Mouse (Mus musculus) cerebellum, postnatal 25 days (tissue): ENCODE measurements around the gene Cblc.

ENCODE experiments used
- DNase-seq, 2 experiments: peaks; one replicate each; pipeline ENCODE4 v3.0.0; 2021; ENCODE audit warnings: mixed read lengths in 2 of 2

The Cblc gene

DNA sequence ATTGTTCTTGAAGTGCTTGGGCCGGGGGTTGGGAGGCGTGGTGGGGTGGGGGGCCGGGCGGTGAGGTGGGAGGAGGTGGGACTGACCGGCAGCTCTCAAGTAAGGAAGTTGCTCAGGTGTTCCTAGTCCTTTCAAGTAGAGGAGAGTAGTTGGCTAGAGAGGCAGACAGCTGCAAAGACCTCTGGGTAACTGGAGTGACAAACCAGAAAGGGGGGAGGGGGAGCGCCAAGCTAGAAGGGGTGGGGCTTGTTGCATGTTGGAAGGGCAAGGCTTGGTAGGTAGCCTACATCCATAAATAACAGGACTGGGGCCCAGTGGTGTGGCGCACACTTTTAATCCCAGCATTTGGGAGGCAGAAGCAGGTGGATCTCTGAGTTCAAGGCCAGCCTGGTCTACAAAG lies 14.9 kb downstream of the Cblc start:
- no peak for DNase-seq

DNA sequence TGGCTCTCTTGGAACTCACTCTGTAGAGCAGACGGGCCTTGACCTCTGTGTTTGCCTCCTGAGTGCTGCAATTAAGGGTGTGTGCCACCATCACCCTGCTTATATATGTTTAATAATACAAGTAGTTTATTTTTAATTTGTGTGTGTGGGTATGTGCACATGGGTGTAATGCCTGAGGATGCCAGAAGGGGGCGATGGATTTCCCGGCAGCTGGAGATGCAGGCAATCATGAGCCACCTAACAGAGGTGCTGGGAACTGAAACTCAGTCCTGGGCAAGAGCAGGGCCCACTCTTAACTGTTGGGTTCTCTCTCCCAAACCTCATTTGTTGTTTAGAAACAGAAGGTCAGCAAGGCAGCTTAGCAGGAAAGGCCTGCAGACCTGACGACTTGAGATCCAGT lies 16.7 kb downstream of the Cblc start:
- no peak for DNase-seq

DNA sequence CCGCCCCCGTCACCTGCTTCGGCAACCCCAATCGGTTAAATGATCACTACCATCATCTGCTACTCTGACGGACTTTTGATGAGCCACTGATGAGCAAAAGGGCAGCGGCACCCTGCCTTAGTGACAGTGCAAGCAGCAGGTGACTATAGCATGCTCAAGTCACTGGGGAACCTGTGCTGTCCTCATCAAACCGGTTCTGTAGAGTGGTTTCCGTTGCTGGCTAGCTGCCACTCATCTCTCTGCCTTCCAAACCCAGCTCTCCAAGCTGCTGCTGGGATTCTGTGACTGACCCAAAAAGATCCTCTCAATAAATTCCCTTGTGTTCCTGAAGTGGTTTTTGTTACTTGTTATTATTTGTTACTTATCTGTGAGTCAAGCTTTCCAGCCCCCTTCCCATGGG lies 18.0 kb downstream of the Cblc start:
- DNase-seq, result no peak

DNA sequence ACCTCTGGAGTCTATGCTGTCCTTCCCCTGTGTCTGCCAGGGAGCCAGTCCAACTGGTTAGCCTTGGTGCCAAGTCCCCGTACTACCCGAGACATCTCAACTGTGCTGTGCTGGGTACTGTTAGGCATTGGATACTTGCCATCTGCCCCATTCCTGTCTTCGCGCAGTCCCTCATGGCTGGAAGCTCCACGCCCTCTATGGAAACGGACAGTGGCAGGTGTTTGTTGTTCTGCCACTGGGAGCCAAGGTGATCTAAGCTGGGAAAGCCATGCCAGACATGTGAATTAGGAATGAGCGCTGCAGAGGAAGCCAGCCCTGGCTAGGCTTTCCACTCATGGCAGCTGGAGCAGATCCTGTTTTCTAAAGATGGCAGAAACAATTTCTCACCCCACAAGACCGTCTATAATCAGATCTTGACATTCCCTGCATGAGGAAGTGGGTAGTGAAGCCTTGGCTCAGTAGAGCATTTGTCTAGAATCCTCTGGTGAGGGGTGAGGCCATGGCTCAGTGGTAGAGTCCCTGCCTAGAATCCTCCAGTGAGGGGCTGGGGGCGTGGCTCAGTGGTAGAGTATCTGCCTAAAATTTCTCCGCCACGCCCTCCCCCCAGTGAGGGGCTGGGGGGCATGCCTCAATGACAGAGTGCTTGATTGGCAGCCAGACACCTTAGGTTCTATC lies 19.4 kb downstream of the Cblc start:
- no peak for DNase-seq

DNA sequence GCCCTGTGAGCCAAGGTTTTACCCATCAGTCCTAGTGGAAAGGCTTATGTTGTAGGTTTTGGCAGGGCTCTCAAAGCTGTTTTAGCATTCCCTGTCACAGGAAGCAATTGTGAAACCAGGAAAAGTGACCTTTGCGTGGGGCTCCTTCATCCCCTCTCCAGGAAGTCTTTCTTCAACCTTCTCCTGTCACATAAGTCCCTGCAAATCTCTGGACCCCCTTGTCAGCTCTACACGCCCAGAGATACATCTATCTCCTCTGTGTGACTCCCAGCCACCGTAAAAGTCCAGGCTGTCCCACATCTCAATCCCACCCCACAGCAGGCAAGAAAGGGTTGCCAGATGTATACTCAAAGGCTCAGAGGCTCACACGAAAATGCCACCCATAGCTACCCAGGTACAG lies 24.9 kb downstream of the Cblc start:
- DNase-seq, result no peak

DNA sequence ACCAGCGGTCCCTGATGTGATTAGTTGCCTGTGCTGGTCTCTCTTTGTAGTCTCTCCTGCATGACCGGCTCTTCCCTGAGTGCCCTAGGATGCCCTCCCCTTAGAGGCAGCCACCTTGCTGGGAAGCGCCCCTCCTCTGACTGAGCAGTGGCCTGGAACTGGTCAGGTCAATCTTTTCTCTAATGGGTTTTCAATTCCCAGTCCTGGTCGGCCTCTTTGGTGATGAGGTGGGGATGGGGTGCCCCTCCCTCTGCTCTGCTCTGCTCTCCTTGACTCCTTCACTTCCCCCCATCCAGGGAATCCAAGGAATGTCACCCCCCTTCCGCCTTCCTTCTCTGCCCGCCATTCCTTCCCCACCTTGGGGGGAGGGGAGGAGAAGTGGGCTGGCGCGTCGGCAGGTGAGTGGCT lies 25.6 kb downstream of the Cblc start, which contains the start of gene Bcam:
Gene Bcam (minus strand): TSS at position 33 of the 408 bp plus-strand sequence.
- DNase-seq, result no peak

DNA sequence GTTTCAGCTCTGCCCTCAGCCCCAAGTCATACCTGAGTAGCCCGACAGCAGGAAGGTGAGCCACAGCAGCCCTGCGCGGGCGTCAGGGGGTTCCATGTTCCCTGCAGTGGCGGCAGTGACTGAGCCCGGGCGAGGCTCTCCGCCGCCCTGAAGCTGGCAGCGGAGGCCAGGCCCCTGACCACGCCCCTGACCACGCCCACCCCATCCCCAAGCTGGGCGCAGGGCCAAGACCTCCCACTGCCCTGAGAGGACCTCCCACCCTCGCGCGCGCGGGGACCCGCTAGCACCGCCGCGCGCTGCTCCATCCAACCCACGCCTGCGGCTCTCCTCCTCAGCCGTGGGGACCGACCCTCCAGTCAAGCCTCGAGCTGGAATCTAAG lies 26.2 kb downstream of the Cblc start:
- DNase-seq, result peak; percentile 27 to 55

DNA sequence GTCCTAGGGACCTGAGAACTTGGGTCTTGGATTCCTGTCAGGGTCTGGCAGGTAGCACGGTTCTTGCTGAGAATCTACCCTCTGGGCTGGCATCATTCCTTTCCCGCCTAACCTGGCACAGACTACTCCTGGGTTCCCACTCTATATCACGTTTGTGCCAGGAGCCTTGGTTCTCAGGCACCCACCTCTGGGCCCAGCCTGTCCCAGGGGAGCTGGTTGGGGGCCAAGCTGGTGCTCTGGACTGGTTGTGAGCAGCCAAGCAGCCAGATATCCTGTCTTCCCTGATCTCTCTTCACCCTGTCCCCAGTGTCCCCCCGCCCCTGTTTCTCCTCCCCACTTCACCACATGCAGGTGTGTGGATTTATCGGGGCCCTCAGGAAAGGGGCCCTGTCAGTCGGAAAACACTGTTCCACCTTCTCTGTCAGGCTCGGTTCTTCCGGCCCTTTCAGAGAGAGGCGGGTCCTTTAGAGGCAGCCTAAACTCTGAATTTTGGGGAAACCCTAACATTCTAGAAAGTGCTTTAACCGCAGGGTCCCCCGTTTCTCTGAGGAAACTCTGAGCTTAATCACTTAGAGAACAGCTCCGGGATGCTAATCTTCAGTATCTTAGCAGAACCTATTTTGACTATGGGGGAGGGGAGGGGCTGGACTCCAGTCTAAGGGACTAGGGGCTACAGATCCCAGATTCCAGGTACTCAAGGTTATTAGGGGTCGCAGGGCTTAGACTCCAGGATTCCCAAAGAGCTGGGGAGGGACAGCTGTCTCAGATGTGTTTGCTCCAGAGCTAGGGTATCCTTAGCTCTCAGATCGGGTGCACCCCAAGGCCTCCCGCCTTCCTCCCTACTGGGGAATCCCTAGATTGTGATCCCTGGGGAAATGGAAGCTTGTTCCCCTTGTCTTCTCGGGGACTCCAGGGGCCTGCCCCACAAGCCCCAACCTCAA lies 26.9 kb downstream of the Cblc start:
- no peak for DNase-seq

DNA sequence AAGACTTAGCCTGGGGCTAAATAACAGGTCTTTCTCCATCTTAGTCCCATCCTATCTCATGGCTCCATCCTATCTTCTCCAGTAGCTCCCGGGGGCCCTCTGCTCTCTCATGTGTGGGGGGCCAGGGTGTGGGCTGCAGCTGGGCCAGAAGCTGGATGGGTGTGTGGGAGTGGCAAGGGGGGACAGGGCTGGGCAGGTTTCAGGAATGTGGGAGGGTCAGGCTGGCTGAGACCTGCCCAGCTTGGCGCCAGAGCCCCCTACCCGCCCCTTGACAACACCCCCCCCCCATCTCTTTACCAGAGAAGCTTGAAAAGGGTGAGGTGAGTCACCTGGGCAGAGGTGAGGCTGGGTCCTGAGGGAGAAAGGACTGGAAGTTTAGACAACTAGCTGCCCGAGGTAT lies 27.6 kb downstream of the Cblc start:
- no peak for DNase-seq

DNA sequence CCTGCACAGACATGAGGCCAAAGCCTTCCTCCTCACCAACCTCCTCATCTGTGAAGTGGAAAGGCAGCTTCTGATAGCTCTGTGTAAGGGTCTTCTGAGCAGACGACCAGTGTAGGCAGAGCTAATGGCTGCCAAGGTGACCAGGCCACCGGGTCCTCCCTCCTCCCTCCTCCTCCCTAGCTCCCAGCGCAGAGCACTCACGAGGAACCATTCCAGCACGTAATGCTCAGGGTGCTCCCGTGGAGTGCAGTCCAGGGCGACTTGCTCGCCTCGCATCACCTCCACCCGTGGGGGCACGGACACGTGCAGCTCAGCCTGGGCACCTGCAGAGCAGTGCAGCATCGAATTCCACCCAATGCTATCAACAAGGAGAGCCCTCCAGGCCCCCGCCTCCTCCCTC lies 28.4 kb downstream of the Cblc start:
- DNase-seq, result no peak

DNA sequence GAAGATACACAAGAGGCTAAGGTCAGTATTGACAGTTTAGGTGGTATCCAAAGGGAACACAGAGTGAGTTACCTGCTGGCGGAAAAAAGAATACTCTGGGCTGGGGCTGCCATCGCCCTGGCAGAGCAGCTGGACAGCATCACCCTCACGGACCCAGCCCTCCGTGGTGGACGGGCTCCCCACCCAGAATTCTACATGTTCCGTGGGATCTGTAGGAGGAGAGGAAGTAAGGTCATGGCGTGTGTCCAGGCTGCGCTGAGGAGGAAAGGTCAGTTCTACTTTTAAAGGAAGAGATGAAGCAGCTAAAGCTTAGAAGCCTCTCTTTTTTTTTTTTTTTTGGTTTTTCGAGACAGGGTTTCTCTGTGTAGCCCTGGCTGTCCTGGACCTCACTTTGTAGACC lies 32.0 kb downstream of the Cblc start:
- no peak for DNase-seq

DNA sequence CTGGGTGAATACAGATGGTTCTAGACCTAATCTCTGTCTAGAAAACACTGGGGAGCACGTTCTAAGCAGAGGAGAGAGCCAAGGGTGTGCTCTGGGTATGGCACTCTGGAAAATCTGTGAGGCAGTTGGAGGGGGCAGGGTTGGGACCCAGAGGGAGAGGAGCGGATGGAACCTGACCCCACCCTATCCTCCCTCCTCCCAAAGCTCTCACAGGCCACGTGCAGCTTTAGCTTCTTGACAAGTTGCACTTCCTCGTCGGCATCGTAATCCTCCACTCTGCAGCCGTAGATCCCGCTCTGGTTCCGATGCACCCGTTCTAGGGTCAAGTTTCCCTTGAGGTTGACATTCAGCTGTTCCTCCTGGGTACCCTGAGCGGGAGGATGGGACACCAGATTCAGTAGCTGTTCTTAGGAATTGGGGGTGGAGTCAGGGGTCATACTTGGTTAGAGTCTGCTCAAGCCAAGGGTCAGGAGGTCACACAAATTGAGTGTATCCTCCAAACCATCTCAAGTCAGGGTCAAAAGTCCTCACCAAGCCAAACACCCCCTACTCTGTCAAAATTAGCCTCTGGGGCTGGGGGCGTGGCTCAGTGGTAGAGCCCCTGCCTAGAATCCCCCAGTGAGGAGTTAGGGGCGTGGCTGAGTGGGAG lies 32.7 kb downstream of the Cblc start:
- DNase-seq, result no peak

DNA sequence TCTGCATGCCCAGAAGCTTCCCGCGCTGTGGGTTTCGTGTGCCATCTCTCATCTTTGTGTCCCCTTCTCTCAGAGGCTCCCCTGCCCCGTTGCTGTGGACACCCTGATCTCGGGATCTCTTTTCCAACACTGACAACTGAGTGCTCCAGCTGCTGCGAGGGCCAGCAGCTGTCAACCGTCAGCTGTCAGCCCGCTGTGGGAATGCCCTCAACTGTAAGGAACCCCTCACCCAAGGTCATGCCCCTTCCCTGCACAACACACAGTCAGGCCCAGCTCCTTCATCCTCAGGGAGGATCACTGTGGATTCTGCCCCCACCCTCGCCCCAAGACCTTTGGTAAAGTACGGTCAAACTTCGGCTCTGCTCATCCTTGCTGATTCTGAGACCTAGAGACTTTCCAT lies 34.3 kb downstream of the Cblc start:
- DNase-seq, result no peak

DNA sequence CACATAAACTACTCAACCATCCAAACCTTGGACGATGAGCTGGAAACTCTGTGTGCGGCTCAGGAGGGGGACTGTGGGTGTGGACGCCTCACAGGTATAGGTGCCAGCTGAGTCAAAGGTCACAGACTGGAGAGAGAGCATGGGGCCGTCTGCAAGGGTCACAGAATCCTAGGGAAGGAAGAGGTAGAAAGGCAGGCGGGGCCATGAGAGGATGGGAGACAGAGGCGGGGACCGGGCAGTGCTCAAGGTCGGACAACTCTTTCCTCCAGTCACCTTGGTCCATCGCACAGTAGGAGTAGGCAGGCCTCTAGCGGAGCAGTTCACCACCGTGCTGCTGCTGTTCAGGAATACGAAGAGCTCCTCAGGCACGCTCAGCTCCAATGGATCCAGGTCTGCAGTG lies 36.6 kb downstream of the Cblc start:
- DNase-seq, result no peak

DNA sequence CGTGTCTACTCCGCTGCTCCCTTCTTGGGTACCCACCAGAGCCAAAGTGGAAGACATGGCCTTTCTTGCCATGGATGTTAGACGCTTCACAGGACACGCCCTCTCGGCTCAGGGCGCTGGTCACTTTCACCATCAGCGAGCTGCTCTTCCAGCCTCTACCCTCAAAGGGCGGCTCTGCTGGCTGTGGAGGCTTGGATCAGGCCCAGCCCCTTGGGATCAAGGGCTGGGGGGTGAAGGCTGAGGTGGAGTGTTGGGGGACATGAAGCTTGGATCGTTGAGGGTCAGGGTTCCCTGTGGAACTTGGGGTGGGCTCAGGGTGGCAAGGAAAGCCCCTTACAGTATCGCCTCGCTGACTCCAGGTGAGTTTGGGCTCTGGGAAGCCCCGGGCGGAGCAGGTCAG lies 38.0 kb downstream of the Cblc start:
- DNase-seq, result no peak

DNA sequence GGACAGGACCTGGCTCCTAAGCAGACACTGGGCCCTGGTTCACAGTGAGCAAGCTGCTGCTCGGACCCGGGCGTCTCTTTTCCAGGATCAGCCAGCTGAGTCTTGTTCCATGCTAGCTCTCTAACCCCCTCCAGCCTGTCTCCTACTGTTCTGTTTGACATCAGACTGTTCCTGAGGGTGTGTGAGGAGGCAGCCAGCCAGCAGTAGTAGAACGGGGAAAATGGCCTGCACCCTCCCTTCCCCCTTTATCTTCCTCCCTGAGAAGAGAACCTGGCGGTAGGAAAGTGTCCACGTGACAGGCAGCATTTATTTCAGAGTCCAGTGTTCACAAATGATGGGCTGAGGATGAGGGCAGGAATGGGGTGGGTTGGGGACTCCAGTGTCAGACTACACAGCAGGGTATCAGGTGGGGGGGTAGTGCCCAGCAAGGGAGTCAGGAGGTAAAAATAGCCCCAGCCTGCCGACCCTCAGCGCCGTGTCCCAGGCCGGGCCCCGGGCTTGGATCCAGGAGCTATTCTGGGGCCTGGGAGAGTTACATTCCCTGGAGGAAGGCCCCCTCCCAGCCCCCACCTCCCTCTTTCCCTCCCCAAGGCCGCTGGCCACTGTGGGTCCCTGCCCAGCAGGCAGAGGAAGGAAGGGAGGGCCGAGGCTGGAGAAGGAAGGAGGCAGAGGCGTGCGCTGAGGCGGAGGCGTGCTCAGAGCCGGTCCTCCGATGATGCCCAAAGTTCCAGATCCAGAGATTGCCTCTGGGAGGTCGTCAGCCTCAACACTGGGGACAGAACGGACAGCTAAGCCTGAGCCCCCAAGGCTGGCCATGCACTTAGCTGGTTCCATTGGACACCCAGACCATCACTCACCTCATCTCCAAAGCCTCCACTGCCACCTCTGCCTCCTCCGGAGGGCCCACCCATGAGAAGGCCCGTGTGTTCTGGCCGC lies 40.5 kb downstream of the Cblc start:
- peak in 1 of 2 experiments; percentile 13 for DNase-seq

DNA sequence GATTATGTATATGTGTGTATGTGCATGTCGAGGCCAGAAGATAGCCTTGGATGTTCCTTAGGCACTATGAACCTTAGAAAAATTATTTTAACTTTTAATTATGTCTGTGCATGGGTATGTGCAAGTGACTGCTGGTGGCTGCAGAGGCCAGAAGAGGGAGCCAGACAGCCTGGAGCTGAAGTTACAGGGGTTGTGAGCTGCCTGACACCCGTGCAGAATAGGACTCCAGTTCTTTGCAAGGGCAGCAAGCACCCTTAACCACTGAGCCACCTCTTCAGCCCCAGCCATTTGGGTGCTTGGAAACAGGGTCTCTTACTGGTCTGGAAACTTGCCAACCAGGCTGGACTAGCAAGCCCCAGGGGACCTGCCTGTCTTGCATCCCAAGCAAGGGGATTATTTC lies 41.6 kb downstream of the Cblc start:
- DNase-seq, result no peak

DNA sequence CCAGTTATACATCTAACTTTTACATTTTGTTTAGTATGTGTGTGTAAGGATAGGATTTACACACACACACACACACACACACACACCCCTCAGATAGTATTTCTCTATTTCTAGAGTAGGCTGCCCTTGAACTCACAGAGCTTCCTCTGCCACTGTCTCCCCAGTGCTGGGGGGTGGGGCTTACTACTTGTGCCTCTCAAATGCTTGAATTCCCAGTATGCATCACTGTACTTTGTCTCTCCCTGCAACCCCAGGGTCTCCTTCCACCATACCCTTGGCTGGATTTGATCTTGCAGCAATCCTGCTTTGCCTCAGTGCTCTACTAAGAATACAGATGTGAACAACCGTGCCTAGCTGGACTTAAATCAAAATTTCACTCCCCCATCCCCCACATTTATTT lies 42.5 kb downstream of the Cblc start:
- DNase-seq, result no peak

DNA sequence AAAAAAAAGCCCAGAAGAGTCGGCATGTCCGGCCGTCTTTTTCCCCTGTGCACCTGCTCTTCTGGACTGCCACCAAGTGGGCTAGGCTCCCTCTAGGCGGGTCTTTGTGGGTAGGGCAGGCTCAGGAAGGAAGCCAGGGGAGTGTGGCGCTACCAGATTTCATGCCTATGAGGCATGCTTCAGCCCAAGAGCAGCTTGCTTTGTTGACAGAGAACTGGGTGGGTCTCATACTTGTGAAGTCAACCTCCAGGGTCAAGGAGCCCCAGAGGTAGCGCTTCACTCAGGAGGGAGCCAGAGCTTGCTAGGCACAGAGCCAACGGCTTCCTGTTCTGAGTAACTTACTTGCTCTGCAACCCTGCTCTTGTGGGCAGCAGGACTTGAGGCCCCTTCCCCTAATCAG lies 43.0 kb downstream of the Cblc start:
- no peak for DNase-seq

DNA sequence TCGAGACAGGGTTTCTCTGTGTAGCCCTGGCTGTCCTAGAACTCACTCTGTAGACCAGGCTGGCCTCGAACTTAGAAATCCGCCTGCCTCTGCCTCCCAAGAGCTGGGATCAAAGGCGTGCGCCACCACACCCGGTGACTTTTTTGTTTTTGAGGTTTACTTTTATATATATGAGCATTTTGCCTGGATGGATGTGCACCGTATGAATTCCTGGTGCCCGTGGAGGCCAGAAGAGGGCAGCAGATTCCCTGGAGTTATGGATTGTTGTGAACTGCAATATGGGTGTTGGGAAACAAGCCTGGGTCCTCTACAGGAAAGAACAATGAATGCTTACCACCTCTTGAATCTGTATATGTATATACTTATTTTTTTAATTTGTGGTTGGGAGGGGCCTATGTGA lies 44.0 kb downstream of the Cblc start:
- no peak for DNase-seq

DNA sequence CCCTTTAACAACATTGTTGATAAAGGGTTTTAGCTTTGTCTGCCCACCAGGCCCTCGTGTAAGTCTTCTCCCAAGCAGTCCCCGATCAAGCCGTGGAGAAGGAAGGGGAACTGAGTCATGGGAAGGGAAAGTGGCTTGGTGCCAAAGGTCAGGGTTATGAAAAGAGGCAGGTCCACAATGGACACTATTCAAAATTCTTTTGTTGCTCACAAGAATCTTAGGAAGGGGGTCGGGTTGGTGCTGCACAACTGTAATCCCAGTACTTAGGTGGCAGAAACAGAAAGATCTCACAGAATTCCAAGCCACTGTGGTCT lies 45.6 kb downstream of the Cblc start:
- no peak for DNase-seq

DNA sequence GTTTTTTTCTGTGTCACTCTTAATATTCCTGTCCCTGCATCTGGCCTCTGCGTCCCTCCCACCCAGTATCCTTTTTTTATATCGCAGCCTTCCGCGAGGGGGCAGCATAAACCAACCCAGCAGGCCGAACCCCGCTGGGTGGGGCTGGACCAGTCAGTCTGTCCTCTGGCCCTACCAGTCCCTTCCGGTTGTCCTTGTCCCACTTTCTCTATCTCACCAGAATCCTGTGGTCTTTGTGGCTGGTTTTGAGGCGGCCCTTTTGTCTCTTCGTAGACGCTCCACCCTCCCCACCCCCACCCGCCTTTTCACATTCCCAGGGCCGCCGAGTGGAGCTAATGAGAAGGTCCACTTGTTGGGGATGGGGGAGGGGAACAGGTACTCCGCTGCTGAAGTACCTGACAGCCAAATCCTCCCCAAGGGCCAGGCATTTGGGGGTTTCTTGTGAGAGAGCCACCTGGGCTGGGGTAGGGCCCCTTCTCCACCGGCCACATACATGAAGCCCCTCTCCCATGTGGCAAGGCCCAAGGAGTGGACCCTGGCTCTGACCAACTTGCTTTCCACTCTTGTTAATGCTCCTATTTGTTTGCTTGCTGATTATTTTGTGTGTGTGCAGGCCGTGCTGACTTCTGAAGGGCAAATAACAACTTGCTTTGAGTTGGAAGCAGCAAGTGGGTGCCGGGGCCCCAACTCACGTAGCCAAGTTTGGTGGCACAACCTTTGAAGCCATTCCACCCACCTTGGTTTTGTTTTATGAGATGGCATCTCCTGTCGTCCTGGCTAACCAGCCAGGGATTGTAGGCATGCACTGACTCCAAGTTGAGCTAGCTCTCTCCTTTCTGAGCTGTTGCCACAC lies 46.2 kb downstream of the Cblc start, which contains the start of gene Nectin2:
Gene Nectin2 (minus strand): TSS at position 267 of the 853 bp plus-strand sequence.
- peak; percentile 68 to 81 for DNase-seq
